ENCODE assay signal across 8 mouse cellular contexts in genomic region chr16:30549966-30550747, GRCm38 (mm10). TPM values are rescaled to one million over a fixed set of nuclear protein-coding genes. Genes with fewer than 3 reads are reported as not detected.
DNase-seq lines count a peak whose midpoint lies in the region; ATAC-seq and TF ChIP-seq lines count a peak whose summit lies in the region.

No protein-coding gene starts in this region.

- peaks cover 21% of the 10 kb centered on the region for H3K27me3 ChIP-seq in E14TG2a.4 (ENCODE audit: insufficient read depth, low read length)
- no peaks in the 10 kb centered on the region for H3K27me3 ChIP-seq in forebrain, embryonic 12.5 days
- no peaks in the 10 kb centered on the region for H3K27me3 ChIP-seq in heart, postnatal 0 days (ENCODE audit: control insufficient read depth, insufficient read depth, low read length)
- peaks cover 8% of the 10 kb centered on the region for H3K27me3 ChIP-seq in liver, embryonic 14.5 days (ENCODE audit: control insufficient read depth, insufficient read depth, low read length)
- no peaks in the 10 kb centered on the region for H3K27me3 ChIP-seq in stomach, embryonic 15.5 days (replicated peaks)

- H3K4me1 ChIP-seq in E14TG2a.4 (replicated peaks; ENCODE audit: low read depth, low read length): peaks cover 49% of the 10 kb centered on the region
- peaks cover 26% of the 10 kb centered on the region for H3K4me1 ChIP-seq in forebrain, embryonic 12.5 days
- peaks cover 11% of the 10 kb centered on the region; the same call in 1 of the 2 replicates for H3K4me1 ChIP-seq in heart, postnatal 0 days (ENCODE audit: control insufficient read depth, insufficient read depth)
- H3K4me1 ChIP-seq in liver, embryonic 14.5 days (replicated peaks; ENCODE audit: control insufficient read depth in 2 of 2, insufficient read depth in 2 of 2, low read length in 1 of 2): peaks cover 0 to 2% of the 10 kb centered on the region in 2 experiments; a peak in 2 of 4 replicates
- H3K4me1 ChIP-seq in stomach, embryonic 15.5 days: peaks cover 8% of the 10 kb centered on the region; the same call in 1 of the 2 replicates

- H3K9ac ChIP-seq in forebrain, embryonic 12.5 days: peak overlapping the region; percentile 83
- peak overlapping the region; percentile 85 for H3K9ac ChIP-seq in heart, postnatal 0 days (replicated peaks; ENCODE audit: low read depth, low read length)
- H3K9ac ChIP-seq in liver, embryonic 14.5 days (replicated peaks): peak overlapping the region; percentile 68
- H3K9ac ChIP-seq in stomach, embryonic 15.5 days: peak overlapping the region; percentile 72

- TF ChIP-seq EP300 in heart, postnatal 0 days (IDR thresholded peaks at IDR 0.05; ENCODE audit: low read depth): no peak
- no peak for TF ChIP-seq EP300 in liver, embryonic 14.5 days (IDR thresholded peaks at IDR 0.05; ENCODE audit: low read depth)

- WGBS in forebrain, embryonic 12.5 days: 1% methylated on average over 61 of the region's 63 CpGs
- under 1% methylated on average over 63 of the region's 63 CpGs for WGBS in heart, postnatal 0 days
- WGBS in liver, embryonic 14.5 days (ENCODE audit: insufficient replicate concordance): under 1% methylated on average over 61 of the region's 63 CpGs
- WGBS in stomach, embryonic 15.5 days: under 1% methylated on average over 60 of the region's 63 CpGs

- peak overlapping the region; percentile 92 for H3K4me3 ChIP-seq in E14TG2a.4 (replicated peaks; ENCODE audit: low read length)
- peak overlapping the region; percentile 69 for H3K4me3 ChIP-seq in forebrain, embryonic 12.5 days (replicated peaks)
- peak overlapping the region; percentile 81 for H3K4me3 ChIP-seq in heart, postnatal 0 days (ENCODE audit: low read depth, low read length)
- peak overlapping the region; percentile 48 to 66 for H3K4me3 ChIP-seq in liver, embryonic 14.5 days (ENCODE audit: insufficient read depth in 1 of 2, low read depth in 2 of 2, low read length in 2 of 2)
- peak overlapping the region; percentile 69 for H3K4me3 ChIP-seq in stomach, embryonic 15.5 days (replicated peaks)

- TF ChIP-seq CTCF in E14TG2a.4 (conservative IDR thresholded peaks at IDR 0.05; ENCODE audit: low read length): no peak
- peak; percentile 81 for TF ChIP-seq CTCF in heart, postnatal 0 days (IDR thresholded peaks at IDR 0.05; ENCODE audit: low read depth)
- TF ChIP-seq CTCF in liver, embryonic 14.5 days (IDR thresholded peaks at IDR 0.05; ENCODE audit: low read depth): peak; percentile 90

- peaks cover 17% of the 10 kb centered on the region for H3K9me3 ChIP-seq in E14TG2a.4 (ENCODE audit: low read length)
- H3K9me3 ChIP-seq in forebrain, embryonic 12.5 days: peaks cover 6% of the 10 kb centered on the region; the same call in 1 of the 2 replicates
- H3K9me3 ChIP-seq in heart, postnatal 0 days (replicated peaks; ENCODE audit: control insufficient read depth, low read length): peaks cover 4% of the 10 kb centered on the region
- H3K9me3 ChIP-seq in liver, embryonic 14.5 days (ENCODE audit: control insufficient read depth, low read length): no peaks in the 10 kb centered on the region
- no peaks in the 10 kb centered on the region for H3K9me3 ChIP-seq in stomach, embryonic 15.5 days

- peak; percentile 95 for ATAC-seq in forebrain, embryonic 12.5 days (ENCODE audit: low FRiP score)
- ATAC-seq in heart, postnatal 0 days (ENCODE audit: insufficient read depth, low read depth): peak; percentile 84
- ATAC-seq in liver, embryonic 14.5 days (ENCODE audit: insufficient read depth): peak; percentile 84
- peak; percentile 86 for ATAC-seq in stomach, embryonic 15.5 days (ENCODE audit: insufficient read depth, low FRiP score, low read depth)

- H3K4me2 ChIP-seq in forebrain, embryonic 12.5 days: peak overlapping the region; percentile 54
- peak overlapping the region; percentile 66 for H3K4me2 ChIP-seq in heart, postnatal 0 days (ENCODE audit: low read depth, low read length)
- H3K4me2 ChIP-seq in liver, embryonic 14.5 days (ENCODE audit: low read depth): peak overlapping the region; percentile 95
- peak overlapping the region; percentile 94 for H3K4me2 ChIP-seq in stomach, embryonic 15.5 days

- peak; percentile 50 for DNase-seq in c-Kit-positive CD71-positive TER-119-positive erythroid progenitor cells, embryonic 14.5 days (ENCODE audit: low spot score)
- DNase-seq in heart, postnatal 0 days (ENCODE audit: low spot score): peak; percentile 58
- peak; percentile 77 to 79 for DNase-seq in kidney, postnatal 25 days
- DNase-seq in liver, embryonic 14.5 days (ENCODE audit: low read depth in 3 of 3, low spot score in 3 of 3): peak in 2 of 3 experiments; percentile 30 to 40
- DNase-seq in neural tube, embryonic 10.5 days (ENCODE audit: extremely low spot score, low spot score): peak; percentile 91

- H3K27ac ChIP-seq in forebrain, embryonic 12.5 days: peak overlapping the region; percentile 75; the same call in 1 of the 2 replicates
- peak overlapping the region; percentile 75 for H3K27ac ChIP-seq in heart, postnatal 0 days (ENCODE audit: low read depth)
- no peak overlapping the region for H3K27ac ChIP-seq in liver, embryonic 14.5 days
- H3K27ac ChIP-seq in stomach, embryonic 15.5 days: no peak overlapping the region

- no peaks in the 10 kb centered on the region for H3K36me3 ChIP-seq in E14TG2a.4 (ENCODE audit: insufficient read depth, low read length)
- peaks cover 13% of the 10 kb centered on the region for H3K36me3 ChIP-seq in forebrain, embryonic 12.5 days (replicated peaks)
- peaks cover 12% of the 10 kb centered on the region for H3K36me3 ChIP-seq in heart, postnatal 0 days (replicated peaks; ENCODE audit: control insufficient read depth, insufficient read depth, low read length)
- no peaks in the 10 kb centered on the region for H3K36me3 ChIP-seq in liver, embryonic 14.5 days (replicated peaks; ENCODE audit: control insufficient read depth, insufficient read depth, low read depth)
- no peaks in the 10 kb centered on the region for H3K36me3 ChIP-seq in stomach, embryonic 15.5 days

RNA-seq across cellular contexts. Expression of gene Tmem44, which starts 0.5 kb away (rescaled TPM):
- 47.4 and 47.8 TPM in 2 replicates for polyA plus RNA-seq in forebrain, embryonic 12.5 days (2016; fragmentation: Nextera tagmentation; extraction: Ambion mirVana)
- total RNA-seq in heart, postnatal 0 days (2014; rRNA removed; ENCODE audit: low replicate concordance): 31.1 and 33.5 TPM in 2 replicates
- polyA plus RNA-seq in heart, postnatal 0 days (2015; fragmentation: Nextera tagmentation; extraction: Ambion mirVana): 11.8 and 14.6 TPM in 2 replicates
- polyA plus RNA-seq in liver, embryonic 14.5 days (2012; rRNA removed): 0.85 and 0.87 TPM in 2 replicates
- polyA plus RNA-seq in liver, embryonic 14.5 days (2014; fragmentation: Nextera tagmentation; extraction: Ambion mirVana): 0.46 and 0.48 TPM in 2 replicates
- 11.7 and 13.6 TPM in 2 replicates for polyA plus RNA-seq in stomach, embryonic 15.5 days (2015; fragmentation: Nextera tagmentation; extraction: Ambion mirVana)

RNA-seq across cellular contexts. Expression of gene Lsg1, which starts 37.2 kb away (rescaled TPM):
- polyA plus RNA-seq in forebrain, embryonic 12.5 days (2016; fragmentation: Nextera tagmentation; extraction: Ambion mirVana): 79.6 and 85.9 TPM in 2 replicates
- 11.6 and 15.8 TPM in 2 replicates for total RNA-seq in heart, postnatal 0 days (2014; rRNA removed; ENCODE audit: low replicate concordance)
- polyA plus RNA-seq in heart, postnatal 0 days (2015; fragmentation: Nextera tagmentation; extraction: Ambion mirVana): 29.9 and 32.8 TPM in 2 replicates
- polyA plus RNA-seq in liver, embryonic 14.5 days (2012; rRNA removed): 7.1 and 12.3 TPM in 2 replicates
- polyA plus RNA-seq in liver, embryonic 14.5 days (2014; fragmentation: Nextera tagmentation; extraction: Ambion mirVana): 28.2 and 28.8 TPM in 2 replicates
- polyA plus RNA-seq in stomach, embryonic 15.5 days (2015; fragmentation: Nextera tagmentation; extraction: Ambion mirVana): 56.1 and 61.4 TPM in 2 replicates

RNA-seq across cellular contexts. Expression of gene Fam43a, which starts 49.4 kb away (rescaled TPM):
- 11.0 and 11.4 TPM in 2 replicates for polyA plus RNA-seq in forebrain, embryonic 12.5 days (2016; fragmentation: Nextera tagmentation; extraction: Ambion mirVana)
- total RNA-seq in heart, postnatal 0 days (2014; rRNA removed; ENCODE audit: low replicate concordance): 40.6 and 46.0 TPM in 2 replicates
- polyA plus RNA-seq in heart, postnatal 0 days (2015; fragmentation: Nextera tagmentation; extraction: Ambion mirVana): 16.2 and 17.1 TPM in 2 replicates
- polyA plus RNA-seq in liver, embryonic 14.5 days (2012; rRNA removed): 2.7 and 2.9 TPM in 2 replicates
- polyA plus RNA-seq in liver, embryonic 14.5 days (2014; fragmentation: Nextera tagmentation; extraction: Ambion mirVana): 1.6 and 2.0 TPM in 2 replicates
- polyA plus RNA-seq in stomach, embryonic 15.5 days (2015; fragmentation: Nextera tagmentation; extraction: Ambion mirVana): 16.8 and 19.4 TPM in 2 replicates

Comparison
In these comparisons a context has a peak if more than half of its experiments do, and no peak if none do; other contexts are left out.
1. DNase-seq: peak in every context shown above with its lines; median percentile 91 in neural tube, embryonic 10.5 days; 78 in kidney, postnatal 25 days; 58 in heart, postnatal 0 days; 50 in c-Kit-positive CD71-positive TER-119-positive erythroid progenitor cells, embryonic 14.5 days; 35 in liver, embryonic 14.5 days.
2. H3K27ac ChIP-seq: peak in forebrain, embryonic 12.5 days (single experiment) and heart, postnatal 0 days (single experiment); none in liver, embryonic 14.5 days (single experiment) and stomach, embryonic 15.5 days (single experiment).
3. Peak in every context shown above with its lines, with median percentiles within 50 percentile points of each other: H3K4me3 ChIP-seq, ATAC-seq, H3K4me2 ChIP-seq and H3K9ac ChIP-seq.